Mouse (Mus musculus): ENCODE measurements at regions not wholly inside any gene's neighbourhood (a gene's known extent, or its start where the extent isn't known, plus 50 kb on each side); places are given as distances from the start of the nearest gene placed in this dataset.

DNA sequence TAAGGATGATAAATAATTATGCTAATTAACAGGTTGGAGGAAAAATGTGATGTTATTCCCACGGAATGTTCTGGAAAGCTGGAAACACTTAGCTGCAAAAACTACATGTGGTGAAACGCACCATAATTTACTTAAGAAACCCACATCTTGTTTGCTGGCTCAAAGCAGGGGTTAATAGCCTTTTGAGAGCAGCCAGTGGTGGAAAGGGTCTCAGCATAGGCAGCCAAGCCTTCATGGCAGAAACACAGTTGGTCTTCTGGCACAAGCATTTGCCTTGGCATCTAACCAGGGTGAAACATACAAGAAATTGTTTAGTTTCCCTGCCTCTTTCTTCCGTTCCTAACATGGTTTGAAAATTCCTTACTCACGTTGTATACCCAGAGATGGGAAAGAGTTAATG lies 192.1 kb upstream of the Gas1 start:
- TF ChIP-seq CTCF (conservative IDR thresholded peaks at IDR 0.05; ENCODE audit: insufficient read depth, insufficient read length, low read depth, low read length) (no peak), POLR2A (IDR thresholded peaks at IDR 0.05; ENCODE audit: low read depth, low read length) (no peak)

All from kidney, adult 2 months (tissue).